Mouse (Mus musculus): Measurements from ENCODE around the gene Chgb. TPM values are rescaled to one million over a fixed set of nuclear protein-coding genes. Genes with fewer than 3 reads are reported as not detected.

The Chgb gene
- total RNA-seq, 1 experiment: 0.09 TPM

GRCm38 (mm10) chr2:132751141-132752066, 29.7 kb upstream of the Chgb start:
- Histone ChIP-seq H3K36me3 (ENCODE audit: control insufficient read depth, insufficient read depth, low read length, poor library complexity, severe bottlenecking) (peaks cover 2% of the 10 kb centered on the region; the same call in 1 of the 2 replicates), H3K27ac (ENCODE audit: insufficient read depth, low read depth, low read length, poor library complexity, severe bottlenecking) (no peak overlapping the region), H3K4me1 (ENCODE audit: control insufficient read depth in 2 of 2, insufficient read depth in 2 of 2, low read length in 2 of 2, poor library complexity in 1 of 2) (peaks cover 0 to 2% of the 10 kb centered on the region in 2 experiments; a peak in 1 of 4 replicates), H3K9ac (ENCODE audit: insufficient read depth, low read depth, low read length, poor library complexity, severe bottlenecking) (no peak overlapping the region), H3K9me3 (ENCODE audit: control insufficient read depth, insufficient read depth, low read depth, low read length) (no peaks in the 10 kb centered on the region), H3K4me3 (ENCODE audit: insufficient read depth in 1 of 2, low read depth in 1 of 2, low read length in 2 of 2, poor library complexity in 1 of 2, severe bottlenecking in 1 of 2) (no peak overlapping the region)
- no peak for DNase-seq (ENCODE audit: low read depth, low spot score)
- no peak for TF ChIP-seq MAFK (IDR thresholded peaks at IDR 0.05; ENCODE audit: insufficient read depth, low read depth, low read length)
- no peak for TF ChIP-seq ZC3H11A (IDR thresholded peaks at IDR 0.05; ENCODE audit: borderline replicate concordance, low read depth, low read length)
- no peak for TF ChIP-seq HCFC1 (IDR thresholded peaks at IDR 0.05; ENCODE audit: borderline replicate concordance, insufficient read depth, low read length)
- no peak for TF ChIP-seq ZNF384 (IDR thresholded peaks at IDR 0.05; ENCODE audit: low read depth, low read length)
- no peak for TF ChIP-seq CHD2 (IDR thresholded peaks at IDR 0.05; ENCODE audit: low read depth, low read length)
- in situ Hi-C loops (cut with MboI; ENCODE audit: low sequenced_read_pairs in 2 of 2, unreplicated experiment in 2 of 2): no loop called here

- in situ Hi-C loops (cut with MboI; ENCODE audit: low sequenced_read_pairs in 2 of 2, unreplicated experiment in 2 of 2): no loop called here
- no peak for TF ChIP-seq MAFK (IDR thresholded peaks at IDR 0.05; ENCODE audit: insufficient read depth, low read depth, low read length)
- TF ChIP-seq HCFC1 (IDR thresholded peaks at IDR 0.05; ENCODE audit: borderline replicate concordance, insufficient read depth, low read length): no peak
- no peak for TF ChIP-seq ZNF384 (IDR thresholded peaks at IDR 0.05; ENCODE audit: low read depth, low read length)
- TF ChIP-seq CHD2 (IDR thresholded peaks at IDR 0.05; ENCODE audit: low read depth, low read length): no peak
- TF ChIP-seq ZC3H11A (IDR thresholded peaks at IDR 0.05; ENCODE audit: borderline replicate concordance, low read depth, low read length): no peak
- Histone ChIP-seq H3K9ac (ENCODE audit: insufficient read depth, low read depth, low read length, poor library complexity, severe bottlenecking) (no peak overlapping the region), H3K36me3 (ENCODE audit: control insufficient read depth, insufficient read depth, low read length, poor library complexity, severe bottlenecking) (peaks cover 2% of the 10 kb centered on the region; the same call in 1 of the 2 replicates), H3K9me3 (ENCODE audit: control insufficient read depth, insufficient read depth, low read depth, low read length) (no peaks in the 10 kb centered on the region), H3K27ac (ENCODE audit: insufficient read depth, low read depth, low read length, poor library complexity, severe bottlenecking) (no peak overlapping the region), H3K4me1 (ENCODE audit: control insufficient read depth in 2 of 2, insufficient read depth in 2 of 2, low read length in 2 of 2, poor library complexity in 1 of 2) (peaks cover 0 to 2% of the 10 kb centered on the region in 2 experiments; a peak in 1 of 4 replicates), H3K4me3 (ENCODE audit: insufficient read depth in 1 of 2, low read depth in 1 of 2, low read length in 2 of 2, poor library complexity in 1 of 2, severe bottlenecking in 1 of 2) (no peak overlapping the region)
- DNase-seq (ENCODE audit: low read depth, low spot score): no peak
These were observed 28.7 kb upstream of the Chgb start for GRCm38 (mm10) chr2:132752398-132752797.

- H3K36me3 ChIP-seq (ENCODE audit: control insufficient read depth, insufficient read depth, low read length, poor library complexity, severe bottlenecking): peaks cover 2% of the 10 kb centered on the region; the same call in 1 of the 2 replicates
These were observed 27.9 kb upstream of the Chgb start for GRCm38 (mm10) chr2:132753137-132753536.

GRCm38 (mm10) chr2:132757911-132758310, 23.2 kb upstream of the Chgb start:
- Histone ChIP-seq H3K36me3 (ENCODE audit: control insufficient read depth, insufficient read depth, low read length, poor library complexity, severe bottlenecking) (no peaks in the 10 kb centered on the region), H3K9me3 (ENCODE audit: control insufficient read depth, insufficient read depth, low read depth, low read length) (no peaks in the 10 kb centered on the region), H3K27ac (ENCODE audit: insufficient read depth, low read depth, low read length, poor library complexity, severe bottlenecking) (no peak overlapping the region), H3K4me3 (ENCODE audit: insufficient read depth in 1 of 2, low read depth in 1 of 2, low read length in 2 of 2, poor library complexity in 1 of 2, severe bottlenecking in 1 of 2) (no peak overlapping the region), H3K4me1 (ENCODE audit: control insufficient read depth in 2 of 2, insufficient read depth in 2 of 2, low read length in 2 of 2, poor library complexity in 1 of 2) (no peaks in the 10 kb centered on the region), H3K9ac (ENCODE audit: insufficient read depth, low read depth, low read length, poor library complexity, severe bottlenecking) (no peak overlapping the region)
- DNase-seq (ENCODE audit: low read depth, low spot score): no peak
- no peak for TF ChIP-seq HCFC1 (IDR thresholded peaks at IDR 0.05; ENCODE audit: borderline replicate concordance, insufficient read depth, low read length)
- no peak for TF ChIP-seq MAFK (IDR thresholded peaks at IDR 0.05; ENCODE audit: insufficient read depth, low read depth, low read length)
- TF ChIP-seq ZC3H11A (IDR thresholded peaks at IDR 0.05; ENCODE audit: borderline replicate concordance, low read depth, low read length): no peak
- TF ChIP-seq CHD2 (IDR thresholded peaks at IDR 0.05; ENCODE audit: low read depth, low read length): no peak
- no peak for TF ChIP-seq ZNF384 (IDR thresholded peaks at IDR 0.05; ENCODE audit: low read depth, low read length)
- in situ Hi-C loops (cut with MboI; ENCODE audit: low sequenced_read_pairs in 2 of 2, unreplicated experiment in 2 of 2): no loop called here

More at GRCm38 (mm10) chr2:132753137-132753536, 27.9 kb upstream of the Chgb start:
- Histone ChIP-seq H3K9ac (ENCODE audit: insufficient read depth, low read depth, low read length, poor library complexity, severe bottlenecking) (no peak overlapping the region), H3K27ac (ENCODE audit: insufficient read depth, low read depth, low read length, poor library complexity, severe bottlenecking) (no peak overlapping the region), H3K4me3 (ENCODE audit: insufficient read depth in 1 of 2, low read depth in 1 of 2, low read length in 2 of 2, poor library complexity in 1 of 2, severe bottlenecking in 1 of 2) (no peak overlapping the region), H3K4me1 (ENCODE audit: control insufficient read depth in 2 of 2, insufficient read depth in 2 of 2, low read length in 2 of 2, poor library complexity in 1 of 2) (peaks cover 0 to 2% of the 10 kb centered on the region in 2 experiments; a peak in 1 of 4 replicates), H3K9me3 (ENCODE audit: control insufficient read depth, insufficient read depth, low read depth, low read length) (no peaks in the 10 kb centered on the region)
- DNase-seq (ENCODE audit: low read depth, low spot score): no peak
- TF ChIP-seq MAFK (IDR thresholded peaks at IDR 0.05; ENCODE audit: insufficient read depth, low read depth, low read length) (no peak), ZC3H11A (IDR thresholded peaks at IDR 0.05; ENCODE audit: borderline replicate concordance, low read depth, low read length) (no peak), ZNF384 (IDR thresholded peaks at IDR 0.05; ENCODE audit: low read depth, low read length) (no peak), HCFC1 (IDR thresholded peaks at IDR 0.05; ENCODE audit: borderline replicate concordance, insufficient read depth, low read length) (no peak), CHD2 (IDR thresholded peaks at IDR 0.05; ENCODE audit: low read depth, low read length) (no peak)
- in situ Hi-C loops (cut with MboI; ENCODE audit: low sequenced_read_pairs in 2 of 2, unreplicated experiment in 2 of 2): no loop called here
